Mouse (Mus musculus) intestine, postnatal 0 days (tissue): Measurements from ENCODE around the gene Wdr17. TPM values are rescaled to one million over a fixed set of nuclear protein-coding genes. Genes with fewer than 3 reads are reported as not detected.

Source experiments
- ATAC-seq: fragments of 200-750 bp; cut with Nextera tagmentation; 2 replicates; pipeline ENCODE4 v1.8.0; 2017; ENCODE audit warnings: mild to moderate bottlenecking, moderate TSS enrichment, moderate library complexity
- H3K27ac ChIP-seq: fragments of 300-500 bp; sonication (generic); 2 replicates; pipeline ENCODE4 v1.5.1; 2014; ENCODE audit warnings: mild to moderate bottlenecking, low read depth, low read length, moderate library complexity
- H3K27me3 ChIP-seq: fragments of 300-500 bp; sonication (generic); replicated peaks from 2 replicates; pipeline ENCODE4 v1.6.1; 2014; ENCODE audit warnings: low read length, mixed read lengths; ENCODE audit not compliant: control insufficient read depth, insufficient read depth
- H3K36me3 ChIP-seq: fragments of 300-500 bp; sonication (generic); 2 replicates; pipeline ENCODE4 v1.6.1; 2014; ENCODE audit warnings: mild to moderate bottlenecking, moderate library complexity; ENCODE audit not compliant: control insufficient read depth, insufficient read depth
- H3K4me1 ChIP-seq: fragments of 300-500 bp; sonication (generic); replicated peaks from 2 replicates; pipeline ENCODE4 v1.6.1; 2014; ENCODE audit warnings: antibody characterized with exemption, low read length, mixed read lengths; ENCODE audit not compliant: control insufficient read depth, insufficient read depth
- H3K4me2 ChIP-seq: fragments of 300-500 bp; sonication (generic); replicated peaks from 2 replicates; pipeline ENCODE4 v1.6.1; 2014; ENCODE audit warnings: low read depth, mild to moderate bottlenecking, moderate library complexity
- H3K4me3 ChIP-seq: fragments of 300-500 bp; sonication (generic); 2 replicates; pipeline ENCODE4 v1.5.1; 2014; ENCODE audit warnings: low read depth, low read length
- H3K9ac ChIP-seq: fragments of 300-500 bp; sonication (generic); 2 replicates; pipeline ENCODE4 v1.6.1; 2014; ENCODE audit warnings: mild to moderate bottlenecking, low read depth, low read length
- H3K9me3 ChIP-seq: fragments of 300-500 bp; sonication (generic); 2 replicates; pipeline ENCODE4 v1.6.1; 2016; ENCODE audit warnings: mixed run types; ENCODE audit not compliant: control insufficient read depth
- CTCF ChIP-seq: sonication (generic); IDR thresholded peaks from 2 replicates; pipeline ENCODE4 v1.5.1; 2016; ENCODE audit warnings: low read depth, mild to moderate bottlenecking, control low read depth, antibody characterized with exemption, moderate library complexity
- WGBS: fragments of 180-500 bp; shearing (Covaris S2); extraction: QIAGEN DNeasy Blood & Tissue Kit; methylation state at CpG from one replicate; pipeline ENCODE4 v1.1.7; 2014; 5-methylcytosine and 5-hydroxymethylcytosine counted together
- polyA plus RNA-seq: library from polyadenylated mRNA; unstranded; fragments of >200 nt; fragmentation: Nextera tagmentation; extraction: Ambion mirVana; gene quantifications from 2 replicates; pipeline ENCODE4 v1.2.1, GENCODE M21; 2015

Gene Wdr17
- polyA plus RNA-seq, 1 experiment from 2014 or later: 0.05 TPM

DNA sequence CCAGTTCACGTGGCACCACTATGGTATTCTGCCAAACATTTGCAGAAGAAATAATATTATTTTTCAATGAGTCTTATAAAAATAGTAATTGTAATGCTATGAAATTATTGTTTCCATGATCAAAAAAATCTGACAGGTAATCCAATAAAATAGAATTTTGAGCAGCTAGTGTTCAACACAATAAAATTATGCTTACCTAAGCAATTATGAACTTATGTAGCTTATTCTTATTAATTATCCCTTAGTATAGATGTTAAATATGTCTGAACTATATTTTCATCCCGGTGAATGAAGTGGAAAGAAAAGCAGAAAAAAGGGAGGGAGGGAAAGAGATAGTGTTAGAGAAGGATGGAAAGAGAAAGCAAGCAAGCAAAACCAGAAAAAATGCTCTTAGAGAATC is 12.5 kb upstream of the Wdr17 start:
- TF ChIP-seq CTCF: no peak
- no peak for ATAC-seq
- no peaks in the 10 kb centered on the region for H3K9me3 ChIP-seq
- no peak overlapping the region for H3K9ac ChIP-seq
- no peak overlapping the region for H3K4me3 ChIP-seq
- no peaks in the 10 kb centered on the region for H3K27me3 ChIP-seq
- H3K4me2 ChIP-seq: no peak overlapping the region
- H3K27ac ChIP-seq: no peak overlapping the region
- no peaks in the 10 kb centered on the region for H3K4me1 ChIP-seq
- no peaks in the 10 kb centered on the region for H3K36me3 ChIP-seq
- 80% methylated on average over 2 of the region's 2 CpGs for WGBS

DNA sequence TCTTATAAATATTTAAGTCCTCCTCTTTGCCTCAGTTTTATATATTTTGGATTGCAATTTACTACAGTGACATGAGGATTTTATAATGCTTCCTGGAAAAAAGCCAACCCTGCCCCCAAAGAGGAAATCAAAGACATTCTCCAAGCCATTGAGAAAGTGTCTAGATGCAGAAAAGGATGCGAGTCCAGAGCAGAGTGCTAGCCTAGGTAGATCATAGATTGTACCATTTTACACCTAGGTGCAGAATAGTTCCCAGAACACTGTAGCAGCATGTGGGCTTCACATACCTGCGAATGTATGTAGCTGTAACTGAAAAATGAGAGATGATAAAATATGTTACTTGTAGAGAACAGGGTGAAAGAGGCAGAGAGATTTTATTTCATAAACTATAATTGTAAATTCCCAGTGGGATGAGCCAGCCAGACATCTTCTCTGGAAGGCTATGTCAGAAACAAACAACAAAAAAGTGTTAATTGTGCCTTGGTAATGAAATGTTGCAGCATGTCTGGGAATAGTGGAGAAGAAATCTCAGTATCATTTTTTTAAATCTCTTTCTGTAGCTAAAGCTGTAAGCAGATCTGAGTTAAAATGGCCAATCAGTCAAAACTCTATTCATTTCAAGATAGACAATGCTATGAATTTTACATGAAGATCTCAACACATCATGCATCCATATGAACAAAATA is 7.8 kb upstream of the Wdr17 start:
- 80% methylated on average over 2 of the region's 2 CpGs for WGBS
- no peaks in the 10 kb centered on the region for H3K36me3 ChIP-seq

DNA sequence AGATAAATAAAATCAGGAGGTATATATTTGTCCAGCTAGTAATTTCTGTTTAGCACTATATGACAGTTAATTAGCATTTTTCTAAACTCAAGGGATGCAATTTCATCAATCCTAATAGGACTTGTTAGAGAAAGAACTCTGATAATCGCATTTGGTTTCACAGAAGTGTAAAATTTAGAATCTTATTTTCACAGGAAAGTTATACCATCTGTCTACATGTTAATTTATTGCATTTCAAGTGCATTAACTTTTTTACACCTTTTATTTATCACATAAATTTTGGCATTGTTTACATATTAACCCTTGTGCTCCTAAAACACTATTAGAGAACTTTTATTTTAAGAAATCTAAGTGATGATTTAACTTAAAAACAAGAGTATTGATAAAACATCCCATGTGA is 7.2 kb upstream of the Wdr17 start:
- no peak for ATAC-seq
- Histone ChIP-seq H3K27me3 (no peaks in the 10 kb centered on the region), H3K27ac (no peak overlapping the region), H3K4me2 (no peak overlapping the region), H3K4me1 (no peaks in the 10 kb centered on the region), H3K9me3 (no peaks in the 10 kb centered on the region), H3K36me3 (no peaks in the 10 kb centered on the region), H3K4me3 (no peak overlapping the region), H3K9ac (no peak overlapping the region)
- 84% methylated on average over 1 of the region's 1 CpGs for WGBS
- TF ChIP-seq CTCF: no peak

More for the DNA sequence above, 7.8 kb upstream of the Wdr17 start:
- Histone ChIP-seq H3K27me3 (no peaks in the 10 kb centered on the region), H3K9me3 (no peaks in the 10 kb centered on the region), H3K4me2 (no peak overlapping the region), H3K4me1 (no peaks in the 10 kb centered on the region), H3K27ac (no peak overlapping the region), H3K4me3 (no peak overlapping the region), H3K9ac (no peak overlapping the region)
- ATAC-seq: no peak
- no peak for TF ChIP-seq CTCF

DNA sequence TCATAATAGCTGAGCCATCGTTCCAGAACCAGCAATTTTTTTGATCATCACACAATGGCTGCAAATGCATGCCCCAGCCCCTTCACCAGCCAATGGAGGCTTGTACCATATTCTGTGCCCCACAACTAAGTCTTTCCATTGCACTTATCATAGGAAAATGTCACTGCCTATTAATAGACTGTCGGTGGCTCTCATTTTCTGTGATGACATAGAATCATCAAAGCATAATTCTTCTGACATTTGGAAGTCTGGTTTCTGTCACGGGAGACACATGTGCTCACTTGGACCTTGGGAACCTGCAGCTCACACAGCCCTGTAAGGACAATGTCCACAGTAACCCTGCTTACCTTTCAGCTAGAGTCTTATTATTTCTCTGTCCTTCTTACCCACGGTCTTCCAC is 424 bp downstream of the Wdr17 start:
- Histone ChIP-seq H3K9ac (no peak overlapping the region), H3K4me3 (no peak overlapping the region), H3K27ac (no peak overlapping the region), H3K9me3 (no peaks in the 10 kb centered on the region), H3K4me1 (no peaks in the 10 kb centered on the region), H3K36me3 (no peaks in the 10 kb centered on the region), H3K4me2 (no peak overlapping the region), H3K27me3 (no peaks in the 10 kb centered on the region)
- ATAC-seq: no peak
- 80% methylated on average over 4 of the region's 4 CpGs for WGBS
- TF ChIP-seq CTCF: no peak

DNA sequence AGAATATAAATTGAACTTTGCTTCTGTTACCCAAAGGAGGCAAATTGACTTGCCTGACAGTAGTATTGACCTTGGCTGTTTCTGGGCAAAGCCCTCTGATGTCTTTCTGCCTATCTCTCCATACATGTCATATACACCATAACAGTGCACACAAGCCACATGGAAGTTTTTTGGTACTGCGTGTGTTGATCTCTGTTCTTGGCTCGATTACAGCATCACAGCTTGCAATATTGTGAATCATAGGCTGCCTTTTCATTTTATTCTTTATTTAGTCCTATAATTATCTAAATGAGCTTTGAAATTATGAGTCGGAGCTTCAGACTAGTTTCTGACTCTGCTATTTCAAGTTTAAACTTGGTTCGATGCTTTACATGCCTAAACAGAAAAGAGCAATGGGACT is 10.5 kb downstream of the Wdr17 start:
- Histone ChIP-seq H3K36me3 (no peaks in the 10 kb centered on the region), H3K9ac (no peak overlapping the region), H3K9me3 (no peaks in the 10 kb centered on the region), H3K27me3 (no peaks in the 10 kb centered on the region), H3K4me1 (no peaks in the 10 kb centered on the region), H3K27ac (no peak overlapping the region), H3K4me3 (no peak overlapping the region), H3K4me2 (no peak overlapping the region)
- no peak for TF ChIP-seq CTCF
- no peak for ATAC-seq
- 86% methylated on average over 4 of the region's 4 CpGs for WGBS

DNA sequence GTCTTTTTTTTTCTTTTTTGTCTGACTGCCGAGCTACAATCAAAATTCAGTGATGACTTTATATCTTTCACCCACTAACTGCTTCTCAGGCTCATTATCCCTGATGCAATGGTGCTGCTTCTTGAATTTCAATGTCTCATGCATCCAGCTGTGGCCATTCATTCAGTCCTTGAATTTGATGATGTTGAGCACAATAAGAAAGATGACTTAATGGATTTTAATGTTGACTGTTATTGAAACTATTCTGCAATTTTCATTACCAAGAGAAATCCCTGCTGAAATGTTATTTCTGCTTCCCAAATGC is 22.3 kb downstream of the Wdr17 start:
- no peak for TF ChIP-seq CTCF

More for the DNA sequence above, 22.3 kb downstream of the Wdr17 start:
- no peak for ATAC-seq
- Histone ChIP-seq H3K36me3 (no peaks in the 10 kb centered on the region), H3K27ac (no peak overlapping the region), H3K4me1 (no peaks in the 10 kb centered on the region), H3K4me3 (no peak overlapping the region), H3K27me3 (no peaks in the 10 kb centered on the region), H3K9ac (no peak overlapping the region), H3K4me2 (no peak overlapping the region), H3K9me3 (no peaks in the 10 kb centered on the region)
- WGBS: 84% methylated on average over 1 of the region's 1 CpGs
